Mouse (Mus musculus) MEL (cell line): ENCODE results near the gene Pigo. TPM values are rescaled to one million over a fixed set of nuclear protein-coding genes. Genes with fewer than 3 reads are reported as not detected.

Experiments used
- DNase-seq: peaks from one replicate; pipeline ENCODE4 v3.0.0; 2011; ENCODE audit warnings: low read depth, low spot score
- H3K27ac ChIP-seq: 2 replicates; pipeline ENCODE4 v1.5.1; 2012; ENCODE audit warnings: low read depth, mild to moderate bottlenecking, control low read depth, low read length, moderate library complexity; ENCODE audit not compliant: control insufficient read depth
- H3K27me3 ChIP-seq, 2 experiments: fragments of 150-350 bp in 1 of 2; sonication (generic) in 1 of 2; 2 replicates each; pipeline ENCODE4 v1.6.1; 2012; ENCODE audit warnings: low read length in 2 of 2, mild to moderate bottlenecking in 2 of 2, improper control_type of control experiment in 1 of 2, moderate library complexity in 1 of 2; ENCODE audit not compliant: insufficient read depth in 2 of 2, control insufficient read depth in 1 of 2
- H3K36me3 ChIP-seq, 2 experiments: 2 replicates each; pipeline ENCODE4 v1.6.1; 2012 to 2014; ENCODE audit warnings: low read length in 2 of 2, improper control_type of control experiment in 1 of 2, inconsistent platforms in 1 of 2, mild to moderate bottlenecking in 1 of 2; ENCODE audit not compliant: insufficient read depth in 2 of 2, control insufficient read depth in 1 of 2
- H3K4me1 ChIP-seq, 2 experiments: fragments of 150-350 bp in 1 of 2; sonication (generic) in 1 of 2; 2 replicates each; pipeline ENCODE4 v1.6.1; 2012; ENCODE audit warnings: low read length in 2 of 2, improper control_type of control experiment in 1 of 2, mild to moderate bottlenecking in 1 of 2; ENCODE audit not compliant: insufficient read depth in 2 of 2, control insufficient read depth in 1 of 2
- H3K4me3 ChIP-seq, 2 experiments: fragments of 150-350 bp in 1 of 2; sonication (generic) in 1 of 2; 2 replicates each; pipeline ENCODE4 v1.5.1; 2012; ENCODE audit warnings: low read depth in 2 of 2, low read length in 2 of 2, mild to moderate bottlenecking in 2 of 2, moderate library complexity in 2 of 2, control low read depth in 1 of 2, improper control_type of control experiment in 1 of 2; ENCODE audit not compliant: control insufficient read depth in 1 of 2, insufficient read depth in 1 of 2
- H3K79me2 ChIP-seq: 2 replicates; pipeline ENCODE4 v1.6.1; 2012; ENCODE audit warnings: mild to moderate bottlenecking, low read length, moderate library complexity; ENCODE audit not compliant: control insufficient read depth, poor library complexity, insufficient read depth
- H3K9ac ChIP-seq: 2 replicates; pipeline ENCODE4 v1.6.1; 2012; ENCODE audit warnings: low read depth, mild to moderate bottlenecking, control low read depth, low read length, moderate library complexity; ENCODE audit not compliant: control insufficient read depth, poor library complexity, severe bottlenecking
- H3K9me3 ChIP-seq: fragments of 150-350 bp; sonication (generic); replicated peaks from 2 replicates; pipeline ENCODE4 v1.6.1; 2012; ENCODE audit warnings: mild to moderate bottlenecking, low read length, improper control_type of control experiment, moderate library complexity; ENCODE audit not compliant: insufficient read depth
- BHLHE40 ChIP-seq: IDR thresholded peaks from 2 replicates; pipeline ENCODE4 v1.6.1; 2012; ENCODE audit warnings: low read depth, mild to moderate bottlenecking, inconsistent platforms, low read length, improper control_type of control experiment, borderline replicate concordance
- CHD1 ChIP-seq: IDR thresholded peaks from 2 replicates; pipeline ENCODE4 v1.6.1; 2012; ENCODE audit warnings: low read depth, mild to moderate bottlenecking, inconsistent platforms, low read length, improper control_type of control experiment
- CHD2 ChIP-seq: IDR thresholded peaks from 2 replicates; pipeline ENCODE4 v1.6.1; 2011; ENCODE audit warnings: low read length, improper control_type of control experiment
- CTCF ChIP-seq, 3 experiments: IDR thresholded peaks in 2 of 3; conservative IDR thresholded peaks in 1 of 3; 2 replicates each; pipeline ENCODE4 v1.5.1; 2011 to 2012; ENCODE audit warnings: low read length in 3 of 3, low read depth in 2 of 3, mild to moderate bottlenecking in 2 of 3, improper control_type of control experiment in 1 of 3, inconsistent platforms in 1 of 3, mixed read lengths in 1 of 3, moderate library complexity in 1 of 3; ENCODE audit not compliant: control insufficient read depth in 1 of 3, insufficient read depth in 1 of 3, poor library complexity in 1 of 3, severe bottlenecking in 1 of 3
- E2F4 ChIP-seq: IDR thresholded peaks from 2 replicates; pipeline ENCODE4 v1.6.1; 2011; ENCODE audit warnings: low read depth, low read length, improper control_type of control experiment, borderline replicate concordance
- ELF1 ChIP-seq: IDR thresholded peaks from 2 replicates; pipeline ENCODE4 v1.6.1; 2014; ENCODE audit warnings: low read depth, mild to moderate bottlenecking, inconsistent platforms, low read length, improper control_type of control experiment, moderate library complexity
- ETS1 ChIP-seq: IDR thresholded peaks from 2 replicates; pipeline ENCODE4 v1.6.1; 2012; ENCODE audit warnings: low read depth, mild to moderate bottlenecking, inconsistent platforms, low read length, improper control_type of control experiment, moderate library complexity
- GABPA ChIP-seq: IDR thresholded peaks from 2 replicates; pipeline ENCODE4 v1.6.1; 2012; ENCODE audit warnings: low read depth, mild to moderate bottlenecking, inconsistent platforms, low read length, improper control_type of control experiment, moderate library complexity
- GATA1 ChIP-seq: IDR thresholded peaks from 2 replicates; pipeline ENCODE4 v1.6.1; 2011; ENCODE audit warnings: low read depth, low read length, improper control_type of control experiment
- HCFC1 ChIP-seq: IDR thresholded peaks from 2 replicates; pipeline ENCODE4 v1.6.1; 2012; ENCODE audit warnings: low read depth, mild to moderate bottlenecking, inconsistent platforms, low read length, improper control_type of control experiment, moderate library complexity
- JUND ChIP-seq: IDR thresholded peaks from 2 replicates; pipeline ENCODE4 v1.6.1; 2011; ENCODE audit warnings: low read depth, mild to moderate bottlenecking, improper control_type of control experiment, low read length
- KAT2A ChIP-seq: conservative IDR thresholded peaks from 2 replicates; pipeline ENCODE4 v1.6.1; 2012; ENCODE audit warnings: low read depth, low read length, improper control_type of control experiment, inconsistent platforms
- MAFK ChIP-seq: IDR thresholded peaks from 2 replicates; pipeline ENCODE4 v1.6.1; 2011; ENCODE audit warnings: low read depth, mild to moderate bottlenecking, low read length, improper control_type of control experiment, borderline replicate concordance
- MAX ChIP-seq: IDR thresholded peaks from 2 replicates; pipeline ENCODE4 v1.6.1; 2011; ENCODE audit warnings: low read length, improper control_type of control experiment
- MAZ ChIP-seq: IDR thresholded peaks from 2 replicates; pipeline ENCODE4 v1.6.1; 2012; ENCODE audit warnings: low read depth, mild to moderate bottlenecking, inconsistent platforms, low read length, improper control_type of control experiment
- MEF2A ChIP-seq: IDR thresholded peaks from 2 replicates; pipeline ENCODE4 v1.6.1; 2014; ENCODE audit warnings: low read depth, mild to moderate bottlenecking, inconsistent platforms, low read length, improper control_type of control experiment; ENCODE audit not compliant: poor library complexity, insufficient replicate concordance, severe bottlenecking; ENCODE audit errors: extremely low read depth
- MXI1 ChIP-seq: IDR thresholded peaks from 2 replicates; pipeline ENCODE4 v1.6.1; 2011; ENCODE audit warnings: mild to moderate bottlenecking, low read depth, low read length, improper control_type of control experiment
- MYB ChIP-seq: IDR thresholded peaks from 2 replicates; pipeline ENCODE4 v1.6.1; 2011; ENCODE audit warnings: mild to moderate bottlenecking, low read depth, low read length, improper control_type of control experiment
- MYC ChIP-seq: IDR thresholded peaks from 2 replicates; pipeline ENCODE4 v1.6.1; 2011; ENCODE audit warnings: low read depth, mild to moderate bottlenecking, low read length, improper control_type of control experiment, moderate library complexity
- NELFE ChIP-seq: IDR thresholded peaks from 2 replicates; pipeline ENCODE4 v1.6.1; 2011; ENCODE audit warnings: low read depth, low read length, improper control_type of control experiment
- NRF1 ChIP-seq: IDR thresholded peaks from 2 replicates; pipeline ENCODE4 v1.6.1; 2014; ENCODE audit warnings: low read depth, mild to moderate bottlenecking, inconsistent platforms, low read length, improper control_type of control experiment, moderate library complexity; ENCODE audit not compliant: poor library complexity, insufficient read depth, severe bottlenecking
- POLR2A ChIP-seq, 2 experiments: IDR thresholded peaks; 2 replicates each; pipeline ENCODE4 v1.6.1; 2011 to 2012; ENCODE audit warnings: low read length in 2 of 2, mild to moderate bottlenecking in 2 of 2, control low read depth in 1 of 2, improper control_type of control experiment in 1 of 2, low read depth in 1 of 2, moderate library complexity in 1 of 2; ENCODE audit not compliant: control insufficient read depth in 1 of 2, insufficient read depth in 1 of 2, poor library complexity in 1 of 2
- POLR2AphosphoS2 ChIP-seq: IDR thresholded peaks from 2 replicates; pipeline ENCODE4 v1.6.1; 2011; ENCODE audit warnings: low read length, improper control_type of control experiment
- POLR2AphosphoS5 ChIP-seq: IDR thresholded peaks from 2 replicates; pipeline ENCODE4 v1.6.1; 2012; ENCODE audit warnings: low read depth, borderline replicate concordance, mild to moderate bottlenecking, inconsistent platforms, low read length, moderate library complexity, mixed read lengths
- RAD21 ChIP-seq: IDR thresholded peaks from 2 replicates; pipeline ENCODE4 v1.6.1; 2011; ENCODE audit warnings: mild to moderate bottlenecking, low read depth, low read length, improper control_type of control experiment
- SIN3A ChIP-seq: IDR thresholded peaks from 2 replicates; pipeline ENCODE4 v1.6.1; 2012; ENCODE audit warnings: low read length, improper control_type of control experiment, inconsistent platforms
- SMC3 ChIP-seq: IDR thresholded peaks from 2 replicates; pipeline ENCODE4 v1.6.1; 2011; ENCODE audit warnings: low read depth, low read length, improper control_type of control experiment
- TBP ChIP-seq: IDR thresholded peaks from 2 replicates; pipeline ENCODE4 v1.8.0; 2011; ENCODE audit warnings: low read depth, low read length, improper control_type of control experiment
- UBTF ChIP-seq: IDR thresholded peaks from 2 replicates; pipeline ENCODE4 v1.6.1; 2012; ENCODE audit warnings: low read depth, mild to moderate bottlenecking, inconsistent platforms, low read length, improper control_type of control experiment, moderate library complexity, borderline replicate concordance; ENCODE audit not compliant: insufficient read depth
- USF2 ChIP-seq, 2 experiments: IDR thresholded peaks; 2 replicates each; pipeline ENCODE4 v1.6.1; 2011 to 2012; ENCODE audit warnings: improper control_type of control experiment in 2 of 2, low read length in 2 of 2, borderline replicate concordance in 1 of 2, inconsistent platforms in 1 of 2, low read depth in 1 of 2, mild to moderate bottlenecking in 1 of 2; ENCODE audit not compliant: insufficient read depth in 1 of 2
- ZC3H11A ChIP-seq: IDR thresholded peaks from 2 replicates; pipeline ENCODE4 v1.6.1; 2012; ENCODE audit warnings: low read depth, mild to moderate bottlenecking, inconsistent platforms, low read length, improper control_type of control experiment
- ZKSCAN1 ChIP-seq: IDR thresholded peaks from 2 replicates; pipeline ENCODE4 v1.6.1; 2012; ENCODE audit warnings: low read depth, mild to moderate bottlenecking, inconsistent platforms, low read length, improper control_type of control experiment, moderate library complexity
- ZMIZ1 ChIP-seq: IDR thresholded peaks from 2 replicates; pipeline ENCODE4 v1.6.1; 2012; ENCODE audit warnings: low read depth, mild to moderate bottlenecking, inconsistent platforms, low read length, improper control_type of control experiment, moderate library complexity
- ZNF384 ChIP-seq: IDR thresholded peaks from 2 replicates; pipeline ENCODE4 v1.6.1; 2012; ENCODE audit warnings: low read depth, mild to moderate bottlenecking, inconsistent platforms, low read length, improper control_type of control experiment
- polyA plus RNA-seq, 2 experiments: library from polyadenylated mRNA; stranded (reverse) in 1 of 2; unstranded in 1 of 2; fragments of >175 nt in 1 of 2; fragments of >200 nt in 1 of 2; gene quantifications; 2 replicates each; pipeline versions ENCODE4 v1.2.1 to v1.2.4; 2012; ENCODE audit warnings: low replicate concordance in 2 of 2, low read depth in 1 of 2; ENCODE audit not compliant: insufficient read length in 2 of 2, insufficient read depth in 1 of 2, missing spikeins in 1 of 2
- total RNA-seq: library from RNA; depleted of rRNA; stranded (reverse); fragments of 300-350 nt; gene quantifications from 2 replicates; pipeline ENCODE4 v1.2.3, GENCODE M21; 2012; rRNA removed

Pigo gene
- total RNA-seq (22.3 TPM in 2 replicates), polyA plus RNA-seq (10 to 100 TPM in 1 of 2 experiments, not detected in 1; 36.1 TPM)

DNA sequence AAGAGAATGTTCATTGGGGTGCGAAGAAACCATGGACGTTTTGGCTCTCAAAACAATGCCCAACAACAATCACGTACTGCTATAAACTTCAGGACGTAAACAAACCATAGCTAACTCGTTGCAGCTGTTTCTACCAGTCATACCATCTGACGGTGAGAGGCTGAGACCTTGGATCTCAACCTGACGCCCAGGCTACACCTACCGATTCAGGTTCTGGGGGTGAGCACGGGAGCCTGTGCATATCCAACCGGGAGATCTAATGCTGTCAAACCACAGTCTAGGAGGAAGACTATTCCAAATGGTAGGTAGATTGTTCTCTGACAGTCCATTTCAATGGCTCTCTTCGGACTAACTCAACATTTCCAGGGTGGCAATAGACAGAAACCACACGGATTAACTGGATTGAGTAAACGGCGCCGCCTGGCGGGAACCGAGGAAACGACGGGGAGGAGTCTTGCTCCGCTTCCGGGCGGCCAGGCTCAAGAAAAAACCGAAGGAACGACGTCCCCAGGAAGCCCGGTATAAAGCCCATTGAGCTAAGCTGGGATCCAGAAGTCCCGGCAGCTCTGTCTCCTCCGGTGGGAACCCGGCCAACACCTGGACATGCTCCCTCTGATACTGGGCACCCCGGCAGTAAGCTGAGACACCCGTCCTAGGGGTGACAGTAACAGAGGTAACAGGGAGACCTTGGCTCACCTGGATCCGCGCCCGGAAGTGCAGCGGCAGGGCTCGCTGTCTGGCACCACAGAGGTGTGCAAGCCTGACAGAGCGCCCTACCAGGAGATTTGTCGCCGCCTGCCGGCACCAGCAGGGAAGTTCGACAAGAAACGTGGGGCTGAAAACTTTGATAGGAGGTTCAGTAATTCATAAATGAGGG, at the start of gene Pigo:
Pigo (minus strand) TSS at position 736 of the 877 bp plus-strand sequence.
- peak within 1 kb of the TSS; percentile 68 to 79 for H3K4me3 ChIP-seq
- H3K9me3 ChIP-seq = no peaks in the 10 kb centered on the region
- H3K27ac ChIP-seq = peak within 1 kb of the TSS; percentile 91
- peaks cover 17% of the 10 kb centered on the region for H3K79me2 ChIP-seq
- no peaks in the 10 kb centered on the region for H3K27me3 ChIP-seq
- peak; percentile 95 for DNase-seq
- H3K9ac ChIP-seq = peak within 1 kb of the TSS; percentile 89
- H3K36me3 ChIP-seq = peaks cover 1 to 5% of the 10 kb centered on the region in 2 experiments; a peak in 3 of 4 replicates
- H3K4me1 ChIP-seq = peaks cover 1 to 13% of the 10 kb centered on the region in 2 experiments; a peak in 3 of 4 replicates
- no peak for TF ChIP-seq MAZ
- no peak for TF ChIP-seq ZKSCAN1
- no peak for TF ChIP-seq NRF1
- peak; percentile 38; the same call in 1 of the 2 replicates for TF ChIP-seq TBP
- no peak; the same call in 1 of the 2 replicates for TF ChIP-seq GABPA
- TF ChIP-seq MEF2A = no peak
- peak; percentile 1; the same call in 1 of the 2 replicates for TF ChIP-seq ZC3H11A
- peak; percentile 92 for TF ChIP-seq HCFC1
- peak; percentile 52 for TF ChIP-seq SMC3
- no peak for TF ChIP-seq CHD1
- no peak for TF ChIP-seq ETS1
- TF ChIP-seq JUND = no peak
- TF ChIP-seq SIN3A = peak; percentile 84; the same call in 1 of the 2 replicates
- no peak for TF ChIP-seq MYB
- TF ChIP-seq RAD21 = peak; percentile 34
- peak; percentile 92; the same call in 1 of the 2 replicates for TF ChIP-seq POLR2AphosphoS2
- TF ChIP-seq ZMIZ1 = no peak
- no peak for TF ChIP-seq UBTF
- TF ChIP-seq USF2 (IDR thresholded peaks at IDR 0.05; ENCODE audit: borderline replicate concordance in 1 of 2, insufficient read depth in 1 of 2, low read depth in 1 of 2, low read length in 2 of 2) = no peak
- TF ChIP-seq CTCF (IDR thresholded peaks at IDR 0.05 in 2 of 3, conservative IDR thresholded peaks at IDR 0.05 in 1 of 3; ENCODE audit: control insufficient read depth in 1 of 3, insufficient read depth in 1 of 3, low read depth in 2 of 3, low read length in 3 of 3, poor library complexity in 1 of 3, severe bottlenecking in 1 of 3) = peak; percentile 77 to 94 (median 92)
- TF ChIP-seq GATA1 = no peak
- TF ChIP-seq MAX = no peak
- TF ChIP-seq MYC = no peak
- TF ChIP-seq NELFE = peak; percentile 67
- no peak for TF ChIP-seq BHLHE40
- TF ChIP-seq ZNF384 = peak; percentile 67; the same call in 1 of the 2 replicates
- TF ChIP-seq ELF1 = peak; percentile 87
- TF ChIP-seq KAT2A = no peak; the same call in 1 of the 2 replicates
- TF ChIP-seq MXI1 = peak; percentile 76
- no peak for TF ChIP-seq CHD2
- no peak for TF ChIP-seq E2F4
- no peak for TF ChIP-seq POLR2AphosphoS5
- no peak for TF ChIP-seq MAFK
- TF ChIP-seq POLR2A (IDR thresholded peaks at IDR 0.05; ENCODE audit: control insufficient read depth in 1 of 2, insufficient read depth in 1 of 2, low read depth in 1 of 2, low read length in 2 of 2, poor library complexity in 1 of 2) = peak; percentile 78 to 93
